In the genomic region with DNA sequence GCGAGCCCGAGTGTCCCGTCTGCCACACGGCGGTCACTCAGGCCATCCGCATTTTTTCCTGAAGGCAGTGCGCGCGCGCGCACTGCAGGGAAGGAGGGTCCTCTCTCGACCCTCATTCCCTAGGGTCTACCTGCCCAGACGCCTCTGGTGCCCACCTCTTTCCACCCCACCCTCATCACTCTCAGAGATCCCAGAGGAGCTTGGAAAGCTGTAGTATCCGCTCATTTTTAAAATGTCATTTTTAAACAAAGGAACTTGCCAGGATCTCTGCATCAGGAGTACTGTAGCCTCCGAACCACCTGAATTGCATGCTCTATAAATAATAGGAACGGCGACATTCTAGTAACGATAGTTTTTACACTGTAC, we compare ENCODE assay signal across 8 mouse cellular contexts. TPM values are rescaled to one million over a fixed set of nuclear protein-coding genes. Genes with fewer than 3 reads are reported as not detected.
DNase-seq lines count a peak whose midpoint lies in the region; ATAC-seq and TF ChIP-seq lines count a peak whose summit lies in the region.

No protein-coding gene starts in this region.

- no peak for TF ChIP-seq EP300 in liver, embryonic 14.5 days (IDR thresholded peaks at IDR 0.05; ENCODE audit: low read depth)

- DNase-seq in heart, adult 11 months: peak; percentile 74
- no peak for DNase-seq in heart, postnatal 10 days
- DNase-seq in liver, embryonic 14.5 days (ENCODE audit: low read depth in 3 of 3, low spot score in 3 of 3): no peak
- DNase-seq in embryo, embryonic 9.5 days (ENCODE audit: extremely low spot score): no peak
- no peak for DNase-seq in spleen, postnatal 10 days (ENCODE audit: low spot score in 2 of 2)
- DNase-seq in spleen, adult 12 weeks (ENCODE audit: low spot score): no peak

- ATAC-seq in heart, embryonic 16.5 days (replicated peaks; ENCODE audit: extremely low read depth, insufficient read depth, low FRiP score): no peak
- no peak for ATAC-seq in liver, embryonic 14.5 days (ENCODE audit: insufficient read depth)

- WGBS in heart, embryonic 16.5 days: 49% methylated on average over 18 of the region's 18 CpGs
- WGBS in liver, embryonic 14.5 days (ENCODE audit: insufficient replicate concordance): 53% methylated on average over 18 of the region's 18 CpGs

- peak overlapping the region; percentile 91 for H3K9ac ChIP-seq in heart, embryonic 16.5 days (ENCODE audit: low read length)
- no peak overlapping the region for H3K9ac ChIP-seq in liver, embryonic 14.5 days (replicated peaks)

- intact Hi-C loops in heart, postnatal 10 days (cut with DNase I): no loop called here

- H3K4me3 ChIP-seq in E14TG2a.4 (replicated peaks; ENCODE audit: low read length): peak overlapping the region; percentile 95
- peak overlapping the region; percentile 72 for H3K4me3 ChIP-seq in heart, embryonic 16.5 days (ENCODE audit: low read length)
- H3K4me3 ChIP-seq in liver, embryonic 14.5 days (ENCODE audit: insufficient read depth in 1 of 2, low read depth in 2 of 2, low read length in 2 of 2): peak overlapping the region; percentile 0 to 1; a peak in 2 of 4 replicates

- no peak for TF ChIP-seq CTCF in E14TG2a.4 (conservative IDR thresholded peaks at IDR 0.05; ENCODE audit: low read length)
- no peak for TF ChIP-seq CTCF in liver, embryonic 14.5 days (IDR thresholded peaks at IDR 0.05; ENCODE audit: low read depth)

- H3K27me3 ChIP-seq in E14TG2a.4 (ENCODE audit: insufficient read depth, low read length): peaks cover 32% of the 10 kb centered on the region
- H3K27me3 ChIP-seq in heart, embryonic 16.5 days (ENCODE audit: control insufficient read depth, insufficient read depth, low read length): no peaks in the 10 kb centered on the region
- peaks cover 35% of the 10 kb centered on the region for H3K27me3 ChIP-seq in liver, embryonic 14.5 days (ENCODE audit: control insufficient read depth, insufficient read depth, low read length)

- H3K9me3 ChIP-seq in E14TG2a.4 (ENCODE audit: low read length): peaks cover 6% of the 10 kb centered on the region
- H3K9me3 ChIP-seq in heart, embryonic 16.5 days (replicated peaks; ENCODE audit: control insufficient read depth, low read length): no peaks in the 10 kb centered on the region
- no peaks in the 10 kb centered on the region for H3K9me3 ChIP-seq in liver, embryonic 14.5 days (ENCODE audit: control insufficient read depth, low read length)

- H3K36me3 ChIP-seq in E14TG2a.4 (ENCODE audit: insufficient read depth, low read length): no peaks in the 10 kb centered on the region
- no peaks in the 10 kb centered on the region for H3K36me3 ChIP-seq in heart, embryonic 16.5 days (ENCODE audit: control insufficient read depth, insufficient read depth)
- no peaks in the 10 kb centered on the region for H3K36me3 ChIP-seq in liver, embryonic 14.5 days (replicated peaks; ENCODE audit: control insufficient read depth, insufficient read depth, low read depth)

- peaks cover 23% of the 10 kb centered on the region for H3K4me1 ChIP-seq in E14TG2a.4 (replicated peaks; ENCODE audit: low read depth, low read length)
- peaks cover 24% of the 10 kb centered on the region for H3K4me1 ChIP-seq in heart, embryonic 16.5 days (ENCODE audit: control insufficient read depth, insufficient read depth, low read length)
- no peaks in the 10 kb centered on the region for H3K4me1 ChIP-seq in liver, embryonic 14.5 days (replicated peaks; ENCODE audit: control insufficient read depth in 2 of 2, insufficient read depth in 2 of 2, low read length in 1 of 2)

- no peak overlapping the region for H3K27ac ChIP-seq in heart, embryonic 16.5 days (ENCODE audit: low read length)
- no peak overlapping the region for H3K27ac ChIP-seq in liver, embryonic 14.5 days

- H3K4me2 ChIP-seq in heart, embryonic 16.5 days (ENCODE audit: low read depth, low read length): peak overlapping the region; percentile 97
- H3K4me2 ChIP-seq in liver, embryonic 14.5 days (ENCODE audit: low read depth): peak overlapping the region; percentile 20; the same call in 1 of the 2 replicates

RNA-seq across cellular contexts. Expression of a gene that starts 3.0 kb away (rescaled TPM):
- 10 to 100 TPM in 1 of 2 experiments, 1 to 10 TPM in 1; 7.4 to 11.4 TPM for total RNA-seq in heart, postnatal 10 days (2021)
- 4.7 and 5.2 TPM in 2 replicates for polyA plus RNA-seq in heart, embryonic 16.5 days (2015; fragmentation: Nextera tagmentation; extraction: Ambion mirVana)
- polyA plus RNA-seq in liver, embryonic 14.5 days (2012; rRNA removed): 1.4 and 1.8 TPM in 2 replicates
- 0.48 and 0.63 TPM in 2 replicates for polyA plus RNA-seq in liver, embryonic 14.5 days (2014; fragmentation: Nextera tagmentation; extraction: Ambion mirVana)

Comparison
In these comparisons a context has a peak if more than half of its experiments do, and no peak if none do; other contexts are left out.
1. H3K4me3 ChIP-seq: peak in every context shown above with its lines; median percentile 95 in E14TG2a.4; 72 in heart, embryonic 16.5 days; 0 in liver, embryonic 14.5 days.